Mouse (Mus musculus) brown adipose tissue, adult 24 weeks (tissue): Measurements from ENCODE around the gene Pdcd5. TPM values are rescaled to one million over a fixed set of nuclear protein-coding genes. Genes with fewer than 3 reads are reported as not detected.

Experiments used
- H3K27ac ChIP-seq: fragments of 200-500 bp; replicated peaks from 2 replicates; pipeline ENCODE4 v1.5.1; 2012; ENCODE audit warnings: low read depth, mild to moderate bottlenecking, low read length
- H3K4me1 ChIP-seq: fragments of 200-500 bp; 2 replicates; pipeline ENCODE4 v1.6.1; 2012; ENCODE audit warnings: low read length, mixed read lengths; ENCODE audit not compliant: control insufficient read depth, insufficient read depth, insufficient read length
- H3K4me3 ChIP-seq: fragments of 200-500 bp; 2 replicates; pipeline ENCODE4 v1.5.1; 2012; ENCODE audit warnings: low read depth, mild to moderate bottlenecking, low read length, moderate library complexity; ENCODE audit not compliant: insufficient read depth
- polyA plus RNA-seq: library from polyadenylated mRNA; stranded (reverse); fragments of >200 nt; gene quantifications from 2 replicates; pipeline ENCODE4 v1.2.4, GENCODE M21; 2012; ENCODE audit not compliant: missing spikeins, insufficient read depth, insufficient read length

Pdcd5 gene
- polyA plus RNA-seq, 1 experiment, result 150 TPM

DNA sequence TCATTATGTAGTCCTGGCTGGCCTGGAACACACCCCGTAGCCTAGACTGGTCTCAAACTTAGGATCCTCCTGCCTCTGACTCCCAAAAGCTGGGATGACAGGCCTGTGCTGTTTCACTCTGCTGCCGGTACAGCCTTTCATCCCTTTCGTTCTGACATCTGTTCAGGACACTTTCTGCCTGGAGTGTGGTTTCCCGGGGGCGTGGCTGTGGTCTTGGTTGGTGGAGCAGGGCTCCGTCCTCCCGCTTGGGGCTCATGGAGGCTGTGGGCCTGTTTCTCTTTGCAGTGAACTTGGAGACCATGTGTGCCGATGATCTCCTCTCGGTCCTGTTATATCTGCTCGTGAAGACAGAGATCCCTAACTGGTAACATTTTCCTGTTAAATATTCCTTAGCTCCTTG is 40.5 kb downstream of the Pdcd5 start:
- no peaks in the 10 kb centered on the region for H3K4me1 ChIP-seq
- no peak overlapping the region for H3K27ac ChIP-seq
- H3K4me3 ChIP-seq, result no peak overlapping the region

DNA sequence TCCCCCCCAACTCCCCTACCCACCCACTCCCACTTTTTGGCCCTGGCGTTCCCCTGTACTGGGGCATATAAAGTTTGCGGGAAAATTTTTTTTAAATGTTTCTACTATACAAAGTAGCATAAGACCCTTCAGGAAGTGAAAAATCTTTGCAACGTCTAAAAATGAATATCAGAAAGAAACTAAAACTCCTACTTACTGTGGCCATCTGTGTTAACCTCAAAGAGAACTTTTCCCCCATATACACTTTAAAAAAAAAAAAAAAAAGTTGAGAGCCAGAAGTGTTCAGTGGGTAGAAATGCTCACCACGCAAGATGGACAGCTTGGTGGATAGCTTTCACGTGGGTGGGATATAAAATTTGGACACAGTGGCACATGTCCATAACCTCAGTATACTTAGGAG is 44.6 kb downstream of the Pdcd5 start:
- H3K4me3 ChIP-seq, result no peak overlapping the region
- H3K4me1 ChIP-seq, result no peaks in the 10 kb centered on the region
- no peak overlapping the region for H3K27ac ChIP-seq

DNA sequence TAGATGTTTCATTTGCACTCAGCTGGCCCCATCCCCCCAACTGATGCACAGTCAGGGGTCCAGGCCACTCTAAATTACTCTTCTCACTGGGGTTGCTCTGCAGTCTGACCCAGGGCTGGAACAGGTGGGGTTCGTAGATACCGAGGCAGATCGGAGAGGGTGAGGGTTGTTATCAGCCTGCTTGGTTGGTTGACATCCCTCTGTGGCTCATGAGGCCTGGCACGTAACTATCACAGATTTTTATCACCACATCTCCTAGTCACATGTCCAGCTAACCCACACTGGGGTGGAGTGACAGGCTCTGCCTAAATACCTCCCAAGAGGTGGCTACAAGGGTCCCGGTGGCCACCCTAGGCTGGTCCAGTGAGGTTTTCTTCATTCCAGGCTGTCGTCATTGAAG is 46.2 kb downstream of the Pdcd5 start:
- Histone ChIP-seq H3K4me1 (no peaks in the 10 kb centered on the region), H3K27ac (no peak overlapping the region), H3K4me3 (no peak overlapping the region)

DNA sequence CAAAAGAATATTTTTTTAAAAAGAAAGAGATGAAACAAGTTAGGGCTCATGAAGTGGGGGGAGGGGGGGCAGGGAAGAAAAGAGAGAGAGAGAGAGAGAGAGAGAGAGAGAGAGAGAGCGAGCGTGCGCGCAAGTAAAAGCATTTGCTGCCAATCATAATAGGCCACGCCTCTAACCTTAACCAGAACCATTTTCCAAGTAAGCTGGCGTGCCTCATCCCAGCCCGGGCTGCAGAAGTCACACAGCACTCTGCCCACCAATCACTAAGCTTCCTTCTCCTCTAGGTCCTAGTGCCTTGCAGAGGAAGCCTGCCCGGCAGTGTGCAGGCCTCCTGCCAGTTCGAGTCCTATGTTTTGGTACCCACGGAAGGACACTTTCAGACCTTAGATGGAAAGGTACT is 47.3 kb downstream of the Pdcd5 start:
- Histone ChIP-seq H3K4me3 (no peak overlapping the region), H3K27ac (no peak overlapping the region), H3K4me1 (no peaks in the 10 kb centered on the region)

DNA sequence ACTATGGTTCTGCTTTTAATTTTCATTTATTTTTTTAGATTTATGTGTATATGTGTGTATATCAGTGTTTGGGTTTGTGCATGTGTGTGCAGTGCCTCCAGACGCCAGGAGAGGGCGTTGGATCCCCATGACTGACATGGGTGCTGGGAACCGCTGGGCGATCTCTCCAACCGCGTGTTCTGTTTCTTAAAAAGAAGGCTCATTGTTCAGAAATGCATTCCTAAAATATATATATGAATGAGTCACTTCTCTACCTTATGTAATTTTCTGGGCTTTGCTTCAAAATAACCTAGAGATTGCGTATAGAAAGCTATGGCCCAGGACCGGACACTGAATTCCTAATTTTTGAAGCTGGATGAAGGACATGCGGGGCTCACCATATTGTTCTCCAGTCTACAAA is 47.8 kb downstream of the Pdcd5 start:
- Histone ChIP-seq H3K4me1 (no peaks in the 10 kb centered on the region), H3K27ac (no peak overlapping the region), H3K4me3 (no peak overlapping the region)

DNA sequence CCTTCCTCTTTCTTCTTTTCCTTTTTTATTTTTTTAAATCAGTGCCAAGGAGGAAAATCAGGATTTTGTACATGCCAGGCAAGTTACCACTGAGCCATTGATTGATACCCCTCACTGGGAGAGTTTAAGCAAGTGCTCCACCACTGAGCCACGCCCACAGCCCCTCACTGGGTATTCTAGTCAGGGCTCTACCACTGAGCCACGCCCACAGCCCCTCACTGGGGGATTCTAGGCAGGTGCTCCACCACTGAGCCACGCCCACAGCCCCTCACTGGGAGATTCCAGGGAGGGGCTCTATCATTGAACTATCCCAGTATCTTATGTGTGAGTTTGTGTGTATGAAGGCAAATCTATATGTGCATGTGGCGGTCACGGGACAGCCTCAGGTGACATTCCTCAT is 53.0 kb downstream of the Pdcd5 start:
- peaks cover 4% of the 10 kb centered on the region; the same call in 1 of the 2 replicates for H3K4me1 ChIP-seq
- H3K4me3 ChIP-seq, result no peak overlapping the region
- no peak overlapping the region for H3K27ac ChIP-seq

Other genes starting within 250 kb of the Pdcd5 start
- gene Slc7a9, start 198.7 kb downstream of the Pdcd5 start, polyA plus RNA-seq, result not detected in 2 replicates
- gene Tdrd12, start 109.8 kb downstream of the Pdcd5 start, polyA plus RNA-seq, result not detected in 2 replicates
- 105 and 112 TPM in 2 replicates for gene Nudt19, start 91.2 kb downstream of the Pdcd5 start, polyA plus RNA-seq
- 0.16 TPM in 1 of 2 replicates, not detected in the other for gene Rgs9bp, start 61.9 kb downstream of the Pdcd5 start, polyA plus RNA-seq
- 14.2 and 24.0 TPM in 2 replicates for gene Ankrd27, start 61.3 kb downstream of the Pdcd5 start, polyA plus RNA-seq
- gene Dpy19l3, start 106.9 kb upstream of the Pdcd5 start, polyA plus RNA-seq, result 0.75 and 1.5 TPM in 2 replicates
- 3.8 TPM in 2 replicates for gene Zfp507, start 155.5 kb upstream of the Pdcd5 start, polyA plus RNA-seq